Mouse (Mus musculus) cerebellum, postnatal 4 days (tissue): ENCODE measurements at regions not wholly inside any gene's neighbourhood (a gene's known extent, or its start where the extent isn't known, plus 50 kb on each side); places are given as distances from the start of the nearest gene placed in this dataset.

Experiments used
- DNase-seq, 2 experiments: peaks; one replicate each; pipeline ENCODE4 v3.0.0; 2022; ENCODE audit warnings: low spot score in 2 of 2, mixed read lengths in 1 of 2

GRCm38 (mm10) chr2:8296001-8296400, 786.6 kb upstream of the Celf2 start:
- DNase-seq, result no peak

- no peak for DNase-seq
Observed at GRCm38 (mm10) chr2:8291357-8291756, 782.0 kb upstream of the Celf2 start.

- no peak for DNase-seq
Observed at GRCm38 (mm10) chr2:8287403-8287802, 778.0 kb upstream of the Celf2 start.

GRCm38 (mm10) chr2:8276127-8276773, 766.9 kb upstream of the Celf2 start:
- DNase-seq, result no peak
